In the genomic region with DNA sequence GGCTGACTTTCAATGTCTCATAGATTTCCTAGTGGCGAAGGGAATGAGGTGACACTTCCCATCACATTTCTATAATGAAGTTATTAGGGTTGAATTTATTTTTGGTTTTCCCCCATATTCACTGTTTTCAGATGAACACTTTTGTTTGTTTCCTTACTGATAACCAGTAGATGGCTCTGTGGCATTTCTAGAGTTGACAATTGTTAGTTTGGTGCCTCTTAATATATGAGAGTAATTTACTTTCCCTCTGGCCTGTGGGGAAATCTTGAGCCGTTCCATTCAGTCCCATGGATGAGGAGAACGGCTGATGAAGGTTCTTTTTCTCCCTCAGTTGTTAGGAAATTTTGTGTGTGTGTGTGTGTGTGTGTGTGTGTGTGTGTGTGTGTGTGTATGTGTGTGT, we compare ENCODE assay signal across 16 mouse cellular contexts.
A peak's percentile ranks its signal among the peaks of the same experiment; 100 is the strongest.
DNase-seq lines count a peak whose midpoint lies in the region; ATAC-seq lines count a peak whose summit lies in the region.
"Had no signal": no experiment of that assay in that cellular context is flagged by ENCODE, and none has a peak within 500 bp of the region (broad histone marks: within the 10 kb centered on the region; RNA-seq: fewer than 3 reads in every experiment).

No protein-coding gene starts in this region.

- no peaks in the 10 kb centered on the region for H3K36me3 ChIP-seq in midbrain, embryonic 15.5 days (replicated peaks)
- H3K36me3 ChIP-seq: liver, embryonic 12.5 days had no signal

- WGBS in midbrain, embryonic 15.5 days, result 37% methylated on average over 3 of the region's 3 CpGs

- 0 out of 2 replicates have a peak, but pooled peaks have one; percentile 53 for ATAC-seq in midbrain, embryonic 15.5 days (replicated peaks)
- ATAC-seq: liver, embryonic 12.5 days; Patski had no signal

- no peak overlapping the region for H3K9ac ChIP-seq in midbrain, embryonic 15.5 days
- H3K9ac ChIP-seq: liver, embryonic 12.5 days had no signal

- no peaks in the 10 kb centered on the region for H3K27me3 ChIP-seq in midbrain, embryonic 15.5 days (replicated peaks)
- H3K27me3 ChIP-seq: liver, embryonic 12.5 days had no signal

- H3K9me3 ChIP-seq in midbrain, embryonic 15.5 days, result no peaks in the 10 kb centered on the region
- H3K9me3 ChIP-seq: liver, embryonic 12.5 days had no signal

- H3K4me3 ChIP-seq in midbrain, embryonic 15.5 days, result no peak overlapping the region
- H3K4me3 ChIP-seq: liver, embryonic 12.5 days had no signal

- no peak overlapping the region for H3K27ac ChIP-seq in midbrain, embryonic 15.5 days
- H3K27ac ChIP-seq: liver, embryonic 12.5 days had no signal

- peak; percentile 1 for DNase-seq in cerebellum, adult 9-10 months
- DNase-seq in cerebellum, postnatal 25 days, result no peak
- peak; percentile 19 for DNase-seq in kidney, adult 9 months
- no peak for DNase-seq in kidney, adult 18-20 months
- peak; percentile 24 for DNase-seq in brain, adult 2 months (ENCODE audit: low read depth, low spot score)
- no peak for DNase-seq in retina, embryonic 14.5 days (ENCODE audit: low spot score)
- no peak for DNase-seq in layer of hippocampus, adult 11-12 months (ENCODE audit: low spot score)
- DNase-seq: cerebellum, adult 9-11 months; heart, postnatal 14 days; left cerebral cortex, postnatal 4 days; lung, postnatal 14 days; right cerebral cortex, postnatal 14 days; thymus, adult 2 months had no signal

- H3K4me1 ChIP-seq in midbrain, embryonic 15.5 days, result peaks cover 8% of the 10 kb centered on the region
- H3K4me1 ChIP-seq: liver, embryonic 12.5 days had no signal

- no peak overlapping the region for H3K4me2 ChIP-seq in midbrain, embryonic 15.5 days
- H3K4me2 ChIP-seq: liver, embryonic 12.5 days had no signal

Comparison
In these comparisons a context has a peak if more than half of its experiments do, and no peak if none do; other contexts are left out.
1. DNase-seq: peak in cerebellum, adult 9-10 months (single experiment), kidney, adult 9 months (single experiment) and brain, adult 2 months (single experiment); none in cerebellum, postnatal 25 days (0 of 2), kidney, adult 18-20 months (single experiment), retina, embryonic 14.5 days (single experiment) and layer of hippocampus, adult 11-12 months (single experiment).